Mouse (Mus musculus): ENCODE results near the gene Nabp2. TPM values are rescaled to one million over a fixed set of nuclear protein-coding genes. Genes with fewer than 3 reads are reported as not detected.

Gene Nabp2
- polyA plus RNA-seq, 1 experiment, result 83.6 TPM

- Histone ChIP-seq H3K4me1 (ENCODE audit: control insufficient read depth, insufficient read depth, low read length) (peaks cover 47% of the 10 kb centered on the region), H3K4me3 (replicated peaks; ENCODE audit: insufficient read depth, low read depth, low read length) (no peak overlapping the region), H3K27me3 (ENCODE audit: control insufficient read depth, insufficient read depth, low read length) (no peaks in the 10 kb centered on the region), H3K27ac (ENCODE audit: insufficient read depth, low read length) (peak overlapping the region; percentile 35; the same call in 1 of the 2 replicates)
- 12% methylated on average over 8 of the region's 8 CpGs for WGBS
- TF ChIP-seq POLR2A (IDR thresholded peaks at IDR 0.05; ENCODE audit: borderline replicate concordance, insufficient read depth, low read length), result no peak
- TF ChIP-seq CTCF (IDR thresholded peaks at IDR 0.05; ENCODE audit: borderline replicate concordance, insufficient read depth, low read depth, low read length), result no peak
- peak; percentile 65 to 69 for DNase-seq
Observed at GRCm38 (mm10) chr10:128436376-128436775, 25.1 kb upstream of the Nabp2 start.

GRCm38 (mm10) chr10:128435873-128436272 is 24.6 kb upstream of the Nabp2 start:
- peak; percentile 64 to 67 for DNase-seq
- peaks cover 42% of the 10 kb centered on the region for H3K4me1 ChIP-seq (ENCODE audit: control insufficient read depth, insufficient read depth, low read length)
- TF ChIP-seq POLR2A (IDR thresholded peaks at IDR 0.05; ENCODE audit: borderline replicate concordance, insufficient read depth, low read length), result no peak
- no peak for TF ChIP-seq CTCF (IDR thresholded peaks at IDR 0.05; ENCODE audit: borderline replicate concordance, insufficient read depth, low read depth, low read length)
- peak overlapping the region; percentile 62 for H3K27ac ChIP-seq (ENCODE audit: insufficient read depth, low read length)
- 16% methylated on average over 5 of the region's 5 CpGs for WGBS
- H3K27me3 ChIP-seq (ENCODE audit: control insufficient read depth, insufficient read depth, low read length), result no peaks in the 10 kb centered on the region
- no peak overlapping the region for H3K4me3 ChIP-seq (replicated peaks; ENCODE audit: insufficient read depth, low read depth, low read length)

GRCm38 (mm10) chr10:128435186-128435823 is 24.0 kb upstream of the Nabp2 start:
- H3K4me3 ChIP-seq (replicated peaks; ENCODE audit: insufficient read depth, low read depth, low read length), result no peak overlapping the region
- TF ChIP-seq CTCF (IDR thresholded peaks at IDR 0.05; ENCODE audit: borderline replicate concordance, insufficient read depth, low read depth, low read length), result no peak
- TF ChIP-seq POLR2A (IDR thresholded peaks at IDR 0.05; ENCODE audit: borderline replicate concordance, insufficient read depth, low read length), result no peak
- 24% methylated on average over 17 of the region's 17 CpGs for WGBS
- peaks cover 39% of the 10 kb centered on the region for H3K4me1 ChIP-seq (ENCODE audit: control insufficient read depth, insufficient read depth, low read length)
- no peaks in the 10 kb centered on the region for H3K27me3 ChIP-seq (ENCODE audit: control insufficient read depth, insufficient read depth, low read length)
- H3K27ac ChIP-seq (ENCODE audit: insufficient read depth, low read length), result peak overlapping the region; percentile 62
- DNase-seq, result peak; percentile 73 to 78

- 43% methylated on average over 10 of the region's 10 CpGs for WGBS
Observed at GRCm38 (mm10) chr10:128434681-128435080, 23.4 kb upstream of the Nabp2 start.

GRCm38 (mm10) chr10:128433417-128433816 is 22.1 kb upstream of the Nabp2 start:
- H3K4me3 ChIP-seq (replicated peaks; ENCODE audit: insufficient read depth, low read depth, low read length), result no peak overlapping the region
- DNase-seq, result no peak
- TF ChIP-seq POLR2A (IDR thresholded peaks at IDR 0.05; ENCODE audit: borderline replicate concordance, insufficient read depth, low read length) (no peak), CTCF (IDR thresholded peaks at IDR 0.05; ENCODE audit: borderline replicate concordance, insufficient read depth, low read depth, low read length) (no peak)
- no peaks in the 10 kb centered on the region for H3K27me3 ChIP-seq (ENCODE audit: control insufficient read depth, insufficient read depth, low read length)
- H3K4me1 ChIP-seq (ENCODE audit: control insufficient read depth, insufficient read depth, low read length), result peaks cover 34% of the 10 kb centered on the region
- 89% methylated on average over 2 of the region's 2 CpGs for WGBS
- no peak overlapping the region for H3K27ac ChIP-seq (ENCODE audit: insufficient read depth, low read length)

More at GRCm38 (mm10) chr10:128434681-128435080, 23.4 kb upstream of the Nabp2 start:
- no peaks in the 10 kb centered on the region for H3K27me3 ChIP-seq (ENCODE audit: control insufficient read depth, insufficient read depth, low read length)
- DNase-seq, result peak; percentile 39 to 46
- H3K27ac ChIP-seq (ENCODE audit: insufficient read depth, low read length), result peak overlapping the region; percentile 62
- TF ChIP-seq POLR2A (IDR thresholded peaks at IDR 0.05; ENCODE audit: borderline replicate concordance, insufficient read depth, low read length) (no peak), CTCF (IDR thresholded peaks at IDR 0.05; ENCODE audit: borderline replicate concordance, insufficient read depth, low read depth, low read length) (no peak)
- peaks cover 39% of the 10 kb centered on the region for H3K4me1 ChIP-seq (ENCODE audit: control insufficient read depth, insufficient read depth, low read length)
- H3K4me3 ChIP-seq (replicated peaks; ENCODE audit: insufficient read depth, low read depth, low read length), result no peak overlapping the region

GRCm38 (mm10) chr10:128429454-128429853 is 18.2 kb upstream of the Nabp2 start:
- H3K27me3 ChIP-seq (ENCODE audit: control insufficient read depth, insufficient read depth, low read length), result no peaks in the 10 kb centered on the region
- H3K27ac ChIP-seq (ENCODE audit: insufficient read depth, low read length), result no peak overlapping the region
- TF ChIP-seq POLR2A (IDR thresholded peaks at IDR 0.05; ENCODE audit: borderline replicate concordance, insufficient read depth, low read length) (no peak), CTCF (IDR thresholded peaks at IDR 0.05; ENCODE audit: borderline replicate concordance, insufficient read depth, low read depth, low read length) (no peak)
- no peaks in the 10 kb centered on the region; the same call in 1 of the 2 replicates for H3K4me1 ChIP-seq (ENCODE audit: control insufficient read depth, insufficient read depth, low read length)
- 92% methylated on average over 4 of the region's 4 CpGs for WGBS
- H3K4me3 ChIP-seq (replicated peaks; ENCODE audit: insufficient read depth, low read depth, low read length), result no peak overlapping the region
- no peak for DNase-seq

GRCm38 (mm10) chr10:128429052-128429451 is 17.8 kb upstream of the Nabp2 start:
- Histone ChIP-seq H3K4me3 (replicated peaks; ENCODE audit: insufficient read depth, low read depth, low read length) (no peak overlapping the region), H3K4me1 (ENCODE audit: control insufficient read depth, insufficient read depth, low read length) (no peaks in the 10 kb centered on the region; the same call in 1 of the 2 replicates), H3K27ac (ENCODE audit: insufficient read depth, low read length) (no peak overlapping the region), H3K27me3 (ENCODE audit: control insufficient read depth, insufficient read depth, low read length) (no peaks in the 10 kb centered on the region)
- WGBS, result 86% methylated on average over 5 of the region's 5 CpGs
- DNase-seq, result no peak
- no peak for TF ChIP-seq POLR2A (IDR thresholded peaks at IDR 0.05; ENCODE audit: borderline replicate concordance, insufficient read depth, low read length)
- TF ChIP-seq CTCF (IDR thresholded peaks at IDR 0.05; ENCODE audit: borderline replicate concordance, insufficient read depth, low read depth, low read length), result no peak

GRCm38 (mm10) chr10:128425260-128425659 is 14.0 kb upstream of the Nabp2 start:
- DNase-seq, result no peak
- 93% methylated on average over 3 of the region's 3 CpGs for WGBS
- Histone ChIP-seq H3K27me3 (ENCODE audit: control insufficient read depth, insufficient read depth, low read length) (no peaks in the 10 kb centered on the region), H3K27ac (ENCODE audit: insufficient read depth, low read length) (no peak overlapping the region), H3K4me1 (ENCODE audit: control insufficient read depth, insufficient read depth, low read length) (peaks cover 4% of the 10 kb centered on the region; the same call in 1 of the 2 replicates), H3K4me3 (replicated peaks; ENCODE audit: insufficient read depth, low read depth, low read length) (no peak overlapping the region)
- TF ChIP-seq POLR2A (IDR thresholded peaks at IDR 0.05; ENCODE audit: borderline replicate concordance, insufficient read depth, low read length), result no peak
- TF ChIP-seq CTCF (IDR thresholded peaks at IDR 0.05; ENCODE audit: borderline replicate concordance, insufficient read depth, low read depth, low read length), result no peak
